In the genomic region with DNA sequence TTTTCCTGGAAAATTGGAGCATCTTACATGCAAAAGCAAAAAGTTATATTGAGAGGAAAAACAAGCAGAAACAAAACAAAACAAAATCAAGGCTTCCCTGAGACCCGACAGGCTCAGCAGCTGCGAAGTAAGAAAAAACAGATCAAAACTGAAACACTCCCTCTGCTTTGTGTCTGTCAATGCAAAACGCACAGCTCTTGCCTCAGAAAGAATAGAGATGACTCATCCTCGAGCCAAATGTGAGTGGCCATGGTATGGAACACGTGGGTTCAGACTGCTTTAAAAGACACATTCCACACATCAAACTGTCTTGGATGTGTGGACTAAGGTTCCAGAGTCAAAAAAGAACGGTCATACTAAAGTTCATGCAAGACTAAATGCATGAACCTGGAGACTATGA, we compare ENCODE assay signal across 18 mouse cellular contexts.
"Had no signal": no experiment of that assay in that cellular context is flagged by ENCODE, and none has a peak within 500 bp of the region (broad histone marks: within the 10 kb centered on the region; RNA-seq: fewer than 3 reads in every experiment).

No protein-coding gene starts in this region.

- H3K4me3 ChIP-seq: liver, embryonic 13.5 days; liver, embryonic 15.5 days; lung, embryonic 15.5 days; midbrain, embryonic 10.5 days; midbrain, embryonic 12.5 days; neural tube, embryonic 13.5 days; neural tube, embryonic 15.5 days had no signal

- H3K27me3 ChIP-seq: liver, embryonic 13.5 days; liver, embryonic 15.5 days; lung, embryonic 15.5 days; midbrain, embryonic 12.5 days; neural tube, embryonic 13.5 days; neural tube, embryonic 15.5 days had no signal

- H3K36me3 ChIP-seq: liver, embryonic 13.5 days; liver, embryonic 15.5 days; lung, embryonic 15.5 days; midbrain, embryonic 10.5 days; midbrain, embryonic 12.5 days; neural tube, embryonic 13.5 days; neural tube, embryonic 15.5 days had no signal

- DNase-seq: liver, embryonic 13.5 days; liver, postnatal 0 days; lung, adult 2 months; lung, postnatal 14 days; lung, postnatal 4 days; midbrain, embryonic 14.5 days; right cerebral cortex, postnatal 25 days; right cerebral cortex, postnatal 4 days; spleen, adult 18-20 months; thymus, adult 18-20 months; thymus, postnatal 25 days; thymus, postnatal 4 days had no signal

- H3K4me2 ChIP-seq: liver, embryonic 13.5 days; liver, embryonic 15.5 days; lung, embryonic 15.5 days; midbrain, embryonic 12.5 days; neural tube, embryonic 13.5 days; neural tube, embryonic 15.5 days had no signal
